Mouse (Mus musculus) mouse embryonic stem cell (cell line): ENCODE measurements around the gene Cd40lg.

Experiments used
- in situ Hi-C, 2 experiments: fragments of 300-500 bp; cut with MboI; formaldehyde crosslinking; loops; 1 replicate in 1 of 2; 3 replicates in 1 of 2; pipeline ENCODE4 v1.14.3; 2019 to 2020; ENCODE audit warnings: low sequenced_read_pairs in 2 of 2, low pct_unique_long_range_greater_than_20kb in 1 of 2, mixed read lengths in 1 of 2; ENCODE audit not compliant: unreplicated experiment in 1 of 2

Gene Cd40lg

DNA sequence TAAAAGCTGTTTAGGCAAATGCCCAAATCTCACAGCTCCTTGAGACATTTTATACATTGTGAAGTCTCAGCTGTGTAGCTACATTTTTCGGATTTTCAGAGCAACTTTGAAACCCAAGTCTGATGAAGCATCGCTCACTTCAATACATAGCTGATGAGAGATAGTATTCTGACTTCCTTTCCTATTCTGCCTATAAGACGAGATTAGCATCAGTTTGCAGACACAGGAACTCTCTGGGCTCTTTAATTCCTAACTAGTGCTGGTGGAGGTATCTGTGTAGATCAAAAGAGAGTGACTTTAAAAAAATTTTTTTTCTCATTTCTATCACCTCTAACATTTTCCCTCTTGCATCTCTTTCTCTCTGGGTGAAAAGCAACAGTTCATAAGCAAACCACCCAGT, 26.6 kb downstream of the Cd40lg start:
- in situ Hi-C loops: no loop called here

DNA sequence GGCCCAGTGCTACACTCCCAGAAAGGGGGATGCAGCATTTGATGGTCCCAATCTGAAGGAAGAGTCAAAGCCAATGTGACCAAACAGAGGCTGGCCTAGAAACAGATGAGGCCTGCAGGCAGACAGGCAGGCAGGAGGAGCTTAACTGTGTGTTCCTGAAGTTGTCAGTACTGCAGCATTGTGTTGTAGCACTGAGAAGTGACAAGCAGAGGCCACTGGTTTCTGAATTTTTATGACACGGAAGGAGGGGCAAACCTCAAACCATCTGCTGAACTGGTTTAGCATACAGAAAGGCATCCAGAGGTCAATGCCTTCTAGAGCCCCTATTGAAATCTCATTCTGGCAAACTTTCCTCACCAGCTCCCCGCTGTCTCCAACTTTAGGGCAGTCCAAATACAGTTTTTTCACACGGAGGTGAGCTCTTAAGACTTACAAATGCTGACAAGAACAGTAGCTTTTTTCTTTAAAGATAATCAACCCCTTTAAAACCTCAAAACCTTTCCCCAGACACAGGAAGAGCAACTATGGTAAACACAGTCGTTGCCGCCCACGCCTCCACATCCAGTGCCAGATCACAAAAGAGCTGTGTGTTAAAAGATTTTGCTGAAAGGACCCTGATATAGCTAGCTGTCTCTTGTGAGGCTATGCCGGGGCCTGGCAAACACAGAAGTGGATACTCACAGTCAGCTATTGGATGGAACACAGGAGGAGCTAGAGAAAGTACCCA, 41.5 kb downstream of the Cd40lg start:
- in situ Hi-C loops: no loop called here

DNA sequence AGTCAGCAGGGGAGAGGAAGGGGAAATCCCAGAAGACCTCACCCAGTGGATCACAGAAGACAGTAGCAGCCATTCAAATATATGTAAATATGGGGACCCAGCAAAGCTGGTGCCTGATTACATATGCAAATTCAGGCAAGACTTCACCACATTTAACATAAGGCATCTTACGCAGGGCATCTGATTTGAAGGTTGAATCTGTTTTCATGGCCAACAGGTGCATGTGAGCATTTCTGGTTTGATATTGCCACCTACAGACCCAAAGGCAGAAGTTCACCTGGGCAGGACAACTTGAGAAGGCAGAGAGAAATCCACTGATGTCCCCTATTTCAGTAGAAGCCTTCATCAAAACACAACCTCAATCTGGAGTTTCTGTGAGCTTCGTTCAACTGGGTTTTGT, 48.8 kb downstream of the Cd40lg start:
- in situ Hi-C loops: no loop called here

DNA sequence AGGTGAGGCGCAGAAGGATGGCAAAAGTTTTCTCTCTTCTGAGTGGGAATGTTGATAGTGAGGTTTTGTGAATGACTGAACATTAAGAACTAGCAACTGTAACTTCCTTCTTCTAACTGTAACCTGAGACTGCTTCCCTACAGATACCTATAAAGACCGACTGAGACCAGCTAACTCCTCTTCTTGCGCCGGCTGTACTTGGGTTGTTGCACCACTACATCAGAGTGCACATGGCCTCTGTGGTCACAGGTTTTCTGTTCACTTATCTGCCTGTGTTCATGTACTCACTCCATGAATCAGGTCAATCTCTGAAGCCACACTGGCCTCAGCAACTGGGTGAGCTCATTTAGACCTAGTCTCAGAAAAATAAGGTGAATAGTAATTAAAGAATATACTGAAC, 51.6 kb downstream of the Cd40lg start:
- in situ Hi-C loops: no loop called here
